Mouse (Mus musculus): Measurements from ENCODE around the gene Slc9a8. TPM values are rescaled to one million over a fixed set of nuclear protein-coding genes. Genes with fewer than 3 reads are reported as not detected.
A peak's percentile ranks its signal among the peaks of the same experiment; 100 is the strongest.

Gene Slc9a8
- polyA plus RNA-seq (2012; ENCODE audit: insufficient read depth, insufficient read length, missing spikeins) = 23.4 and 27.4 TPM in 2 replicates

DNA sequence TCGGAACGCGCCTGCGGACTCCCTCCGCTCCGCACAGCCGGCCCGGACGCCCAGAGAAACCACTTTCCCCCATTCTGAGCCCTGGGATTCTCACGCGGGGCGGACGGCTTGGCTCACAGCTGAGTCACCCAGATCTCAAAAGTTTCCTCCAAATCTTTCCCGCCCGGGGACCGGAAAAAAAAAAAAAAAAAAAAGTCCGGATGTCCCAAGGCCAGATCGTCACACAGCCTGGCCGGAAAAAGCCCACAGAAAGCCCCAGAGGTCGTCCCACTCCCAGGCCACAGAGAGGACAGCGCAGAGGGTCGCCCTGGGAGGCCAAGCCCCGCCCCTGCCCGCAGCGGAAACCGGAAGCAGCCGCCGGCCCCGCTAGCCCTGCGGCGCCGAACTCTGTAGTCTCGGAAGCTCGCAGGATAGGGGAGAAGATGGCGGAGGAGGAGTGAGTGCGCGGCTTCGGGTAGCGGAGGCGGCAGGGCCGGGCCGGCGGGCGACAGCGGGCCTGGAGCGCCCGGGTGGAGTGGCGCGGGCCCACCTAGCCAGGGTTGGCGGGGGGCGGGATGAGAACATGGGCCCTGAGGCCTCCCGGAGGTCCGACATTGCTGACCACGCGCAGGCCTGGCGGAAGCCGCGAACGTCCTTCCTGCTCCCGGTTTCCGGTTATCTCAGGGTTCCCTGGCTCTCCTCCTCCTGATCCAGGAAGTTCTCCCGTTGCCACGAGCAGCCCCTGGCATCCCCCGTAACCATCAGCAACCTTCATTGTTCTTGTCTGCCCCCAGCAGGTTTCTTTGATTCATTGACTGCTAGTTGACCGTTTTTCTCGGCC lies at the start of gene Slc9a8:
Slc9a8 (plus strand) TSS at position 383 of the 820 bp plus-strand sequence.
- H3K4me3 ChIP-seq (ENCODE audit: insufficient read depth, low read length) = peak within 1 kb of the TSS; percentile 91
- TF ChIP-seq POLR2A (IDR thresholded peaks at IDR 0.05; ENCODE audit: borderline replicate concordance, low read depth, low read length) (no peak), CTCF (IDR thresholded peaks at IDR 0.05; ENCODE audit: low read depth, low read length) (no peak)
- peak within 1 kb of the TSS; percentile 98 for H3K27ac ChIP-seq (ENCODE audit: insufficient read depth, low read depth, low read length)
- peaks cover 20% of the 10 kb centered on the region for H3K4me1 ChIP-seq (ENCODE audit: control insufficient read depth, insufficient read depth, low read length)

DNA sequence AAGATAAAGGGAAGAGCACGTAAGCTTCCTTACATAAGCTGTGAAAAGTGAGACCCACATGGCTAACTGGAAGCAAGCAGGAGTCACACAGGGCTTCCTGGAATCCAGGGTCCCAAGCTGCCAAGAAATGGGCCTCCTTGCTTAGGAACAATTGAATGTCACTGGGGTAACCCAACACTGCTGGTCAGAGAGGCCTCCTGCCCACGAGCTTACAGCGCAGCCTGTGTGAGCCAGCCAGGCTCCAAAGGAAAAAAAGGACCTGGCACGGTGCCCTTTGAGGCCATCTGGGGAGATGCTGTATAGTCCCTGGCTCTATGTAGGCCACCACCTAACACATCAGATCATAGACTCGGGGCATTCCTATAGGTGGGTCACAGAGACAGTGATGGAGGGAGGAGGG lies 48.2 kb upstream of the Slc9a8 start:
- no peak overlapping the region for H3K27ac ChIP-seq (ENCODE audit: insufficient read depth, low read depth, low read length)
- peaks cover 61% of the 10 kb centered on the region for H3K4me1 ChIP-seq (ENCODE audit: control insufficient read depth, insufficient read depth, low read length)
- TF ChIP-seq CTCF (IDR thresholded peaks at IDR 0.05; ENCODE audit: low read depth, low read length) (no peak), POLR2A (IDR thresholded peaks at IDR 0.05; ENCODE audit: borderline replicate concordance, low read depth, low read length) (no peak)
- no peak overlapping the region for H3K4me3 ChIP-seq (ENCODE audit: insufficient read depth, low read length)

GRCm38 (mm10) chr2:167374191-167374805 lies 47.2 kb upstream of the Slc9a8 start:
- H3K4me3 ChIP-seq (ENCODE audit: insufficient read depth, low read length) = no peak overlapping the region
- peak overlapping the region; percentile 78; the same call in 1 of the 2 replicates for H3K27ac ChIP-seq (ENCODE audit: insufficient read depth, low read depth, low read length)
- H3K4me1 ChIP-seq (ENCODE audit: control insufficient read depth, insufficient read depth, low read length) = peaks cover 64% of the 10 kb centered on the region
- TF ChIP-seq POLR2A (IDR thresholded peaks at IDR 0.05; ENCODE audit: borderline replicate concordance, low read depth, low read length) = no peak
- TF ChIP-seq CTCF (IDR thresholded peaks at IDR 0.05; ENCODE audit: low read depth, low read length) = no peak

- no peak for TF ChIP-seq POLR2A (IDR thresholded peaks at IDR 0.05; ENCODE audit: borderline replicate concordance, low read depth, low read length)
- TF ChIP-seq CTCF (IDR thresholded peaks at IDR 0.05; ENCODE audit: low read depth, low read length) = no peak
- Histone ChIP-seq H3K27ac (ENCODE audit: insufficient read depth, low read depth, low read length) (peak overlapping the region; percentile 99), H3K4me1 (ENCODE audit: control insufficient read depth, insufficient read depth, low read length) (peaks cover 62% of the 10 kb centered on the region), H3K4me3 (ENCODE audit: insufficient read depth, low read length) (peak overlapping the region; percentile 58; the same call in 1 of the 2 replicates)
These were observed 46.4 kb upstream of the Slc9a8 start for GRCm38 (mm10) chr2:167375135-167375534.

- Histone ChIP-seq H3K27ac (ENCODE audit: insufficient read depth, low read depth, low read length) (peak overlapping the region; percentile 99), H3K4me1 (ENCODE audit: control insufficient read depth, insufficient read depth, low read length) (peaks cover 68% of the 10 kb centered on the region), H3K4me3 (ENCODE audit: insufficient read depth, low read length) (peak overlapping the region; percentile 58)
- TF ChIP-seq POLR2A (IDR thresholded peaks at IDR 0.05; ENCODE audit: borderline replicate concordance, low read depth, low read length) (no peak), CTCF (IDR thresholded peaks at IDR 0.05; ENCODE audit: low read depth, low read length) (no peak)
These were observed 45.8 kb upstream of the Slc9a8 start for GRCm38 (mm10) chr2:167375688-167376087.

- no peak for TF ChIP-seq CTCF (IDR thresholded peaks at IDR 0.05; ENCODE audit: low read depth, low read length)
- TF ChIP-seq POLR2A (IDR thresholded peaks at IDR 0.05; ENCODE audit: borderline replicate concordance, low read depth, low read length) = no peak
- peak overlapping the region; percentile 58 for H3K4me3 ChIP-seq (ENCODE audit: insufficient read depth, low read length)
- peaks cover 73% of the 10 kb centered on the region for H3K4me1 ChIP-seq (ENCODE audit: control insufficient read depth, insufficient read depth, low read length)
- peak overlapping the region; percentile 99 for H3K27ac ChIP-seq (ENCODE audit: insufficient read depth, low read depth, low read length)
These were observed 45.4 kb upstream of the Slc9a8 start for GRCm38 (mm10) chr2:167376160-167376564.

DNA sequence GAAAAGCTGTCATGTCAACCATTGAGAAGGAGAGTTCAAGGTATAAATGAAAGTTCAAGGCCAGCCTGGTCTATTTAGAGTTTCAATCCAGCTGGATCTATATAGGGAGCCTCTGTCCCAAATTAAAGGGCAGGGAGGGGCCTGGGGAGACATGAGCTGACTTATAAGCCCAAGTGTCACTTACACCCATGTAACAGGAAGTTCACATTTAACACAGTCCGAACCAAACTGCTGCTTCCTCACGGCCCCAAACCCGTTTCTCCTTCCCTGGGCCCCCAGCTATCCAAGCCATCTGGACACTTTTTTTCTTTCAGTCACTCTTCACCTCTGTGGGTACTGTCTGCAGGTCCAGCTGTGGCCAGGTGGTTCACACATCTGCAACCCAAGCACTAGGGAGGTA lies 43.8 kb upstream of the Slc9a8 start:
- TF ChIP-seq CTCF (IDR thresholded peaks at IDR 0.05; ENCODE audit: low read depth, low read length) (no peak), POLR2A (IDR thresholded peaks at IDR 0.05; ENCODE audit: borderline replicate concordance, low read depth, low read length) (no peak)
- peak overlapping the region; percentile 99 for H3K27ac ChIP-seq (ENCODE audit: insufficient read depth, low read depth, low read length)
- peaks cover 78% of the 10 kb centered on the region for H3K4me1 ChIP-seq (ENCODE audit: control insufficient read depth, insufficient read depth, low read length)
- H3K4me3 ChIP-seq (ENCODE audit: insufficient read depth, low read length) = no peak overlapping the region

GRCm38 (mm10) chr2:167378972-167379371 lies 42.5 kb upstream of the Slc9a8 start:
- no peak for TF ChIP-seq POLR2A (IDR thresholded peaks at IDR 0.05; ENCODE audit: borderline replicate concordance, low read depth, low read length)
- no peak for TF ChIP-seq CTCF (IDR thresholded peaks at IDR 0.05; ENCODE audit: low read depth, low read length)
- Histone ChIP-seq H3K27ac (ENCODE audit: insufficient read depth, low read depth, low read length) (no peak overlapping the region), H3K4me1 (ENCODE audit: control insufficient read depth, insufficient read depth, low read length) (peaks cover 75% of the 10 kb centered on the region), H3K4me3 (ENCODE audit: insufficient read depth, low read length) (no peak overlapping the region)

DNA sequence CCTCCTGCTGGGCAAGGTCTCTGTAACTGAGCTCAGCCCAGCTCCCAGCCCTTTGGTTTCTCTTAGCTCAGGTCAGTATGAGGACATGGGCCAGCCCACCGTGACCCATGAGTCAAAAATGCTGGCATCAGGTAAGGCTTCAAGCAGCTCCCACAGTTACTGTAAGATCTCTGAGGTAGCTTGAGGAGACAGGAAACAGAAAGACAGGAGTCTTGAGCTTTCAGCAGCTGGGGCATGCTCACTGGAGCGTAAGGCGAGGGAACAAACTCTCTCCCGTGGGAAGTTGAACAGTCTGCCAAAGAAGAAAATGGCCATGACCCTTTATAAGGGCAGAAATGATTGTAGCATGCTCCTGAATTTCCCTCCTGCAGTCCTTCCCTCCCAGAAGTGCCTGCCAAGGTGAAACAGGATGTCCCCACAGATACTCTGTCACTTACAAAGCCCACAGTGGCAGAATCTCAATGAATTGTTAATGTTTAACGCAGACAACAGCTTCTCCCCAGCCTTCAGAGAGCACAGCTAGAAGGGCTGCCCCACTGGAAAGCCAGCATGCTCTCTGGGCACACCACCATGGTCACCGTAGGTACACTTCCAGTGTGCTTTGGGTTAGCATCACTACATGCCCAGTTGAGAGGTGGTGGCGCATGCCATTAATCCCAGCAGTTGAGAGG lies 40.8 kb upstream of the Slc9a8 start:
- Histone ChIP-seq H3K4me1 (ENCODE audit: control insufficient read depth, insufficient read depth, low read length) (peaks cover 71% of the 10 kb centered on the region), H3K27ac (ENCODE audit: insufficient read depth, low read depth, low read length) (peak overlapping the region; percentile 2; the same call in 1 of the 2 replicates), H3K4me3 (ENCODE audit: insufficient read depth, low read length) (no peak overlapping the region)
- TF ChIP-seq POLR2A (IDR thresholded peaks at IDR 0.05; ENCODE audit: borderline replicate concordance, low read depth, low read length) = no peak
